Mouse (Mus musculus) liver, embryonic 11.5 days (tissue): ENCODE results near the gene Fhad1. TPM values are rescaled to one million over a fixed set of nuclear protein-coding genes. Genes with fewer than 3 reads are reported as not detected.

Source experiments
- ATAC-seq: fragments of 200-750 bp; cut with Nextera tagmentation; replicated peaks from 2 replicates; pipeline ENCODE4 v1.8.0; 2017; ENCODE audit warnings: moderate number of reproducible peaks, mild to moderate bottlenecking, moderate TSS enrichment, moderate library complexity; ENCODE audit not compliant: low FRiP score
- DNase-seq: peaks from one replicate; pipeline ENCODE4 v3.0.0-alpha.2; 2017; ENCODE audit warnings: low spot score
- H3K27ac ChIP-seq: fragments of 300-500 bp; sonication (generic); 2 replicates; pipeline ENCODE4 v1.5.1; 2014; ENCODE audit warnings: mild to moderate bottlenecking, low read depth, low read length, control low read depth
- H3K27me3 ChIP-seq: fragments of 300-500 bp; sonication (generic); replicated peaks from 2 replicates; pipeline ENCODE4 v1.6.1; 2014; ENCODE audit warnings: low read length, mixed read lengths; ENCODE audit not compliant: control insufficient read depth, insufficient read depth
- H3K36me3 ChIP-seq: fragments of 300-500 bp; sonication (generic); 2 replicates; pipeline ENCODE4 v1.6.1; 2014; ENCODE audit warnings: mild to moderate bottlenecking, low read length, moderate library complexity, mixed read lengths; ENCODE audit not compliant: control insufficient read depth, insufficient read depth
- H3K4me1 ChIP-seq: fragments of 300-500 bp; sonication (generic); replicated peaks from 2 replicates; pipeline ENCODE4 v1.6.1; 2014; ENCODE audit warnings: low read length, mixed read lengths; ENCODE audit not compliant: control insufficient read depth, insufficient read depth
- H3K4me2 ChIP-seq: fragments of 300-500 bp; sonication (generic); 2 replicates; pipeline ENCODE4 v1.6.1; 2014; ENCODE audit warnings: mild to moderate bottlenecking, control low read depth, moderate library complexity
- H3K4me3 ChIP-seq: fragments of 300-500 bp; sonication (generic); 2 replicates; pipeline ENCODE4 v1.5.1; 2014; ENCODE audit warnings: low read depth, low read length, control low read depth
- H3K9ac ChIP-seq: fragments of 300-500 bp; sonication (generic); 2 replicates; pipeline ENCODE4 v1.6.1; 2014; ENCODE audit warnings: low read depth, low read length, control low read depth
- H3K9me3 ChIP-seq: fragments of 300-500 bp; sonication (generic); 2 replicates; pipeline ENCODE4 v1.6.1; 2016; ENCODE audit warnings: low read length, inconsistent platforms, mixed read lengths; ENCODE audit not compliant: control insufficient read depth
- WGBS: fragments of 180-500 bp; shearing (Covaris S2); extraction: QIAGEN DNeasy Blood & Tissue Kit; methylation state at CpG from one replicate; pipeline ENCODE4 v1.1.7; 2014; 5-methylcytosine and 5-hydroxymethylcytosine counted together
- polyA plus RNA-seq: library from polyadenylated mRNA; unstranded; fragments of >200 nt; fragmentation: Nextera tagmentation; extraction: Ambion mirVana; gene quantifications from 2 replicates; pipeline ENCODE4 v1.2.1, GENCODE M21; 2014

Gene Fhad1
- polyA plus RNA-seq, 1 experiment from 2014 or later = 1.8 TPM

- H3K9me3 ChIP-seq = no peaks in the 10 kb centered on the region
Measured at GRCm38 (mm10) chr4:141859351-141859750, 155.5 kb downstream of the Fhad1 start.

GRCm38 (mm10) chr4:141858501-141858900 is 156.4 kb downstream of the Fhad1 start:
- DNase-seq = no peak
- Histone ChIP-seq H3K36me3 (peaks cover 26% of the 10 kb centered on the region), H3K27me3 (no peaks in the 10 kb centered on the region), H3K9me3 (no peaks in the 10 kb centered on the region), H3K4me1 (no peaks in the 10 kb centered on the region), H3K4me2 (no peak overlapping the region), H3K9ac (no peak overlapping the region), H3K27ac (no peak overlapping the region), H3K4me3 (no peak overlapping the region)
- 92% methylated on average over 20 of the region's 20 CpGs for WGBS
- ATAC-seq = no peak

More at GRCm38 (mm10) chr4:141859351-141859750, 155.5 kb downstream of the Fhad1 start:
- WGBS = 90% methylated on average over 14 of the region's 14 CpGs
- ATAC-seq (no peak), DNase-seq (no peak)
- Histone ChIP-seq H3K4me3 (no peak overlapping the region), H3K36me3 (peaks cover 29% of the 10 kb centered on the region), H3K9ac (no peak overlapping the region), H3K27ac (no peak overlapping the region), H3K27me3 (no peaks in the 10 kb centered on the region), H3K4me1 (no peaks in the 10 kb centered on the region), H3K4me2 (no peak overlapping the region)

- H3K4me3 ChIP-seq = no peak overlapping the region
- no peaks in the 10 kb centered on the region for H3K4me1 ChIP-seq
- no peak overlapping the region for H3K4me2 ChIP-seq
- peaks cover 21% of the 10 kb centered on the region for H3K36me3 ChIP-seq
- 18% methylated on average over 10 of the region's 10 CpGs for WGBS
- no peak overlapping the region for H3K9ac ChIP-seq
- no peak overlapping the region for H3K27ac ChIP-seq
- DNase-seq = peak; percentile 84
- peak; percentile 48 for ATAC-seq
- no peaks in the 10 kb centered on the region for H3K9me3 ChIP-seq
- no peaks in the 10 kb centered on the region for H3K27me3 ChIP-seq
Measured at GRCm38 (mm10) chr4:141857422-141857930, 157.4 kb downstream of the Fhad1 start.

GRCm38 (mm10) chr4:141853437-141853836 is 161.4 kb downstream of the Fhad1 start:
- ATAC-seq = no peak
- 77% methylated on average over 9 of the region's 9 CpGs for WGBS
- H3K36me3 ChIP-seq = no peaks in the 10 kb centered on the region
- no peak overlapping the region for H3K9ac ChIP-seq
- no peak overlapping the region for H3K4me2 ChIP-seq
- no peaks in the 10 kb centered on the region for H3K4me1 ChIP-seq
- H3K27ac ChIP-seq = no peak overlapping the region
- no peak for DNase-seq
- no peaks in the 10 kb centered on the region for H3K27me3 ChIP-seq
- H3K9me3 ChIP-seq = no peaks in the 10 kb centered on the region
- no peak overlapping the region for H3K4me3 ChIP-seq

- Histone ChIP-seq H3K27ac (no peak within 1 kb of the TSS), H3K4me1 (no peaks in the 10 kb centered on the region), H3K4me3 (no peak within 1 kb of the TSS), H3K9ac (no peak within 1 kb of the TSS), H3K9me3 (no peaks in the 10 kb centered on the region), H3K36me3 (no peaks in the 10 kb centered on the region), H3K4me2 (no peak within 1 kb of the TSS), H3K27me3 (no peaks in the 10 kb centered on the region)
- ATAC-seq (no peak), DNase-seq (no peak)
- 77% methylated on average over 6 of the region's 6 CpGs for WGBS
Measured at GRCm38 (mm10) chr4:141845999-141846398, 168.9 kb downstream of the Fhad1 start, which contains the start of gene Ctrc. TSS of gene Ctrc (minus strand) at chr4:141846359.

Other genes starting within 250 kb of the Fhad1 start
- gene Dnajc16, start 224.2 kb downstream of the Fhad1 start, polyA plus RNA-seq = 4.0 and 4.2 TPM in 2 replicates
- 16.5 and 18.3 TPM in 2 replicates for gene Casp9, start 221.5 kb downstream of the Fhad1 start, polyA plus RNA-seq
- not detected in 2 replicates for gene Cela2a, start 188.9 kb downstream of the Fhad1 start, polyA plus RNA-seq
- gene Ctrc, start 168.7 kb downstream of the Fhad1 start, polyA plus RNA-seq = not detected in 2 replicates
- 62.1 and 69.1 TPM in 2 replicates for gene Efhd2, start 140.2 kb downstream of the Fhad1 start, polyA plus RNA-seq
- 16.7 and 17.7 TPM in 2 replicates for gene Tmem51, start 69.2 kb upstream of the Fhad1 start, polyA plus RNA-seq
- 4.0 and 4.4 TPM in 2 replicates for gene Kazn, start 224.3 kb upstream of the Fhad1 start, polyA plus RNA-seq